Mouse (Mus musculus) ES-E14 (cell line): ENCODE measurements around the gene Zfr.

Experiments used
- HCFC1 ChIP-seq: IDR thresholded peaks from 2 replicates; pipeline ENCODE4 v1.6.1; 2012; ENCODE audit warnings: low read length, inconsistent platforms, borderline replicate concordance; ENCODE audit not compliant: insufficient read depth
- ZC3H11A ChIP-seq: IDR thresholded peaks from 2 replicates; pipeline ENCODE4 v1.6.1; 2012; ENCODE audit warnings: low read depth, mild to moderate bottlenecking, inconsistent platforms, low read length, borderline replicate concordance
- ZNF384 ChIP-seq: IDR thresholded peaks from 2 replicates; pipeline ENCODE4 v1.6.1; 2012; ENCODE audit warnings: low read depth, low read length, inconsistent platforms

DNA sequence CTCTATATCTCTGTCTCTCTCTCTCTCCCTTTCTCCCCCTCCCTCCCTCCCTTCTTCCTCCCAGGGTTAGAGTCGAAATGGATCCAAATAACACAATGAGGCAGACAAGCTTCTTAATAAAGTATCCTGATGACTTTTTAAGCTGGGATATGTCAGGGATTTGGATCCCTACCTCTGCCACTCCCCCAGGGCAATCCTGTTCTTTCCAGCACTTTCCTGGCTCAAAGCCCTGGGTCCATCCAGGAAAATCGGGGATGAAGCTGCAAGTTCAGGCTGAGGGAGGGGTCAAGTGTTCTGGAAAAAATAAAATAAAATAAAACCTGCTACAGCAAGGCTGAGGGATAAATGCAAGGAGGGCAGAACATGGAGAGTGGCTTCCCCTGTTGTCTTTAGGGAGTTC, 49.7 kb upstream of the Zfr start:
- TF ChIP-seq HCFC1: no peak
- TF ChIP-seq ZNF384: no peak
- no peak for TF ChIP-seq ZC3H11A
